Mouse (Mus musculus) hindbrain, embryonic 16.5 days (tissue): ENCODE results near the gene Efcab3. TPM values are rescaled to one million over a fixed set of nuclear protein-coding genes. Genes with fewer than 3 reads are reported as not detected.

Source experiments
- ATAC-seq: fragments of 200-750 bp; cut with Nextera tagmentation; 2 replicates; pipeline ENCODE4 v1.8.0; 2017; ENCODE audit warnings: moderate TSS enrichment, moderate library complexity
- H3K27ac ChIP-seq: fragments of 300-500 bp; sonication (generic); 2 replicates; pipeline ENCODE4 v1.5.1; 2014; ENCODE audit warnings: low read depth, mild to moderate bottlenecking, control low read depth, low read length, moderate library complexity
- H3K27me3 ChIP-seq: fragments of 300-500 bp; sonication (generic); replicated peaks from 2 replicates; pipeline ENCODE4 v1.6.1; 2014; ENCODE audit warnings: low read length; ENCODE audit not compliant: control insufficient read depth, insufficient read depth
- H3K36me3 ChIP-seq: fragments of 300-500 bp; sonication (generic); 2 replicates; pipeline ENCODE4 v1.6.1; 2014; ENCODE audit warnings: mild to moderate bottlenecking, low read length, moderate library complexity, mixed read lengths; ENCODE audit not compliant: control insufficient read depth, insufficient read depth
- H3K4me1 ChIP-seq: fragments of 300-500 bp; sonication (generic); 2 replicates; pipeline ENCODE4 v1.6.1; 2014; ENCODE audit warnings: low read depth, low read length; ENCODE audit not compliant: control insufficient read depth, insufficient read depth
- H3K4me2 ChIP-seq: fragments of 300-500 bp; sonication (generic); 2 replicates; pipeline ENCODE4 v1.6.1; 2014; ENCODE audit warnings: mild to moderate bottlenecking, low read length, control low read depth, moderate library complexity
- H3K4me3 ChIP-seq: fragments of 300-500 bp; sonication (generic); 2 replicates; pipeline ENCODE4 v1.5.1; 2014; ENCODE audit warnings: mild to moderate bottlenecking, low read length, control low read depth, moderate library complexity
- H3K9ac ChIP-seq: fragments of 300-500 bp; sonication (generic); 2 replicates; pipeline ENCODE4 v1.6.1; 2014; ENCODE audit warnings: low read depth, mild to moderate bottlenecking, control low read depth, low read length, moderate library complexity
- H3K9me3 ChIP-seq: fragments of 300-500 bp; sonication (generic); 2 replicates; pipeline ENCODE4 v1.6.1; 2014; ENCODE audit warnings: mild to moderate bottlenecking, low read length, moderate library complexity; ENCODE audit not compliant: control insufficient read depth
- WGBS: fragments of 180-500 bp; shearing (Covaris S2); extraction: QIAGEN DNeasy Blood & Tissue Kit; methylation state at CpG from one replicate; pipeline ENCODE4 v1.1.7; 2014; 5-methylcytosine and 5-hydroxymethylcytosine counted together
- polyA plus RNA-seq: library from polyadenylated mRNA; unstranded; fragments of >200 nt; fragmentation: Nextera tagmentation; extraction: Ambion mirVana; gene quantifications from 2 replicates; pipeline ENCODE4 v1.2.1, GENCODE M21; 2015

The Efcab3 gene
- polyA plus RNA-seq, 1 experiment from 2014 or later = not detected

DNA sequence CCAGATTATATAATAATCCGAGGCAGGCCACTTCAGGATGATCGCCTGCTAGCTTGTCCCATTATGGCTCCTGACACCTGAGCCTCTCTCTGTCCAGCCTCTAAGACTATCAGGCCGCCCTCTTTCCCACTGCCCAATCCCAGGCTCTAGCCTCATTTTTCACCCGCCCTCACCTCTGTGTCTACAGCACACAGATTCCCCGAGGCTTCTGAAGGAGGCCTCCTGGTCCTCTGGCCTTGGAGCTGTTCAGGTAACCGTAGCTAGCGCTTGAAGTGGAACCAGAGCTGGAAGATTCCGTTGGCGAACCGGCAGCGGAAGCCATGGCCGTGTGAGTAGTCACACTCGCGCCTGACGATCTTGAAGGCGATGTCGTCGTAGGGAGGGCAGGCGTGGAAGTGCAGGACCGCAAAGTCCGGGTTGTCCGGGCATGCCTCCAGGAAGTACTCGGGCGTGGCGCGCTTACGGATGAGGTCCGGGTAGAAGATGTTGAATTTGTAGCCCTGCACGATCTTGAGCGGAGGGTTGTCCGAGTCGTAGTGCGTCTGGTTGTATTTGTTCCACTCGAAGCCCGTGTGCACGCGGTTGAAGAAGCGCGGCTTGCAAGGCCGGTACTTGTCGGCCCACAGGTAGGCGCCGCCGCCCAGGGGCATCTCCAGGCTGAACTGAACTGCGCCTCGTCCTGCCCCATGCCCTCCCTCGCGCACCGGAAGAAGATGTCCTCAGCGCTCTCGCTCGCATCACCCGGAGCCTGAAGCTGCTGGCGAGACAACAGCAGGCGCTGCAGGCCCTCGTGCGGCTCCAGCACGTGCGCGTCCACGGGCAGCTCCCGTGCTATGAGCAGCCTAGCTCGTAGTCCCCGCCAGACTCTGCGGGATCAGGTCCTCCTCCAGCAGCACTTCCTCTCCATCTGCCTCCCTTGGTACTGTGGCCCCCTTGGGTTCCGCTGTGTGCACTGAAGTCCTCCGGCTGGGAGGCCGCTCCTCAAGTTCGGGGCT, 101.4 kb downstream of the Efcab3 start:
- WGBS = 82% methylated on average over 69 of the region's 69 CpGs
- Histone ChIP-seq H3K4me2 (no peak overlapping the region), H3K9me3 (peaks cover 15% of the 10 kb centered on the region), H3K4me1 (no peaks in the 10 kb centered on the region), H3K27me3 (no peaks in the 10 kb centered on the region; the same call in 1 of the 2 replicates), H3K9ac (no peak overlapping the region), H3K4me3 (no peak overlapping the region), H3K36me3 (no peaks in the 10 kb centered on the region), H3K27ac (no peak overlapping the region)
- no peak for ATAC-seq

DNA sequence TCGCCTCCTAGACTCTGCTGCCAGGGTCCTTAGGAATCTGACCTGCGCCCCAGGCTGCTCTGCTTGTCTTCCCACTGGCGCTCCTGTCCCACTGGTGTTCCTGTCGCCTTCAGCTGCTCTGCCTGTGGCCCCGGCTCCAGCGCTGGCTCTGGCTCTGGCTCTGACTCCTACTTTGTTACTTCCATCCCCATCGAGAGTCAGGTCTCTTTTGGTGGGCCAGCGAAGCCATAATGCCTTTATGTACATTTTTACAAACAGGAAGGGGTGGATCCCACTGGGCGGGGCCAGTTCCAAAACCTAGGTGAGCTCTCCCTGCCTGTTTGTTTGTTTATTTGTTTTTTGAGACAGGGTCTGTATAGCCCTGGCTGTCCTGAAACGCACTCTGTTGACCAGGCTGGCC, 103.4 kb downstream of the Efcab3 start:
- peaks cover 15% of the 10 kb centered on the region for H3K9me3 ChIP-seq
- no peaks in the 10 kb centered on the region for H3K27me3 ChIP-seq
- H3K36me3 ChIP-seq = no peaks in the 10 kb centered on the region
- H3K4me1 ChIP-seq = no peaks in the 10 kb centered on the region
- WGBS = 92% methylated on average over 10 of the region's 10 CpGs
- H3K9ac ChIP-seq = no peak overlapping the region
- no peak for ATAC-seq
- H3K27ac ChIP-seq = no peak overlapping the region
- no peak overlapping the region for H3K4me3 ChIP-seq
- no peak overlapping the region for H3K4me2 ChIP-seq

Other genes with a start within 250 kb of the Efcab3 start
- gene Mettl2, start 62.8 kb downstream of the Efcab3 start, polyA plus RNA-seq = 30.3 and 31.2 TPM in 2 replicates
- gene Gm10842, start 83.3 kb downstream of the Efcab3 start, polyA plus RNA-seq = not detected in 2 replicates
- gene Tlk2, start 115.2 kb downstream of the Efcab3 start, polyA plus RNA-seq = 12.4 and 16.7 TPM in 2 replicates
- gene Mrc2, start 229.1 kb downstream of the Efcab3 start, polyA plus RNA-seq = 4.9 and 7.4 TPM in 2 replicates